Mouse (Mus musculus) stomach, postnatal 0 days (tissue): ENCODE measurements at regions not wholly inside any gene's neighbourhood (a gene's known extent, or its start where the extent isn't known, plus 50 kb on each side); places are given as distances from the start of the nearest gene placed in this dataset.

Experiments
- CTCF ChIP-seq: IDR thresholded peaks from 2 replicates; pipeline ENCODE4 v1.5.1; 2016; ENCODE audit warnings: antibody characterized with exemption, low read depth, mild to moderate bottlenecking, moderate library complexity
- EP300 ChIP-seq: optimal IDR thresholded peaks from 2 replicates; pipeline ENCODE3; 2016; ENCODE audit warnings: antibody characterized with exemption

DNA sequence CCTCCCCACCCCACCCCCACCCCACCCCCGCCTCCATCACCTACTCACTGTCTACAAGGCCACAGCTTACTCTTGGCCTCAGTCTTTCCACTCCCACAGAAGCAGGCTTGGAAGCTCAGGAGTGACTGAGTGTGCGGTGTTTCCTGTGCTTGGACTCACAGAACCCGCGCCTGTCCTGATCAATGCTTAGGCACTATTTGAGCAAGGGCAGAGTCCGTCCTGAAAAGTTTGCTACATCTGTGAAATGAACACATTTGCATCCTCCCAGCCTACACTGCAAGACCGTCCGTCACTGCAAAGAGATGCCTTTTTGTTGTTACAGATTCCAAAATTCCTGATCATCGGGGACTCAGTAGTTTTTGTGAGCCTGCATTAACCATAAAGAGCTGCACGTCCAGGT lies 63.5 kb upstream of the Fzd7 start:
- TF ChIP-seq CTCF = no peak
- no peak for TF ChIP-seq EP300
